Mouse (Mus musculus) forebrain, embryonic 15.5 days (tissue): Measurements from ENCODE around the gene Ermard. TPM values are rescaled to one million over a fixed set of nuclear protein-coding genes. Genes with fewer than 3 reads are reported as not detected.
"Not testable (repeated sequence)": the region's sequence is repeated elsewhere in the genome, so short reads cannot be mapped to it uniquely, and the experiment has no call there.

Experiments
- ATAC-seq: fragments of 200-750 bp; cut with Nextera tagmentation; replicated peaks from 2 replicates; pipeline ENCODE4 v1.8.0; 2017; ENCODE audit warnings: mild to moderate bottlenecking, moderate TSS enrichment, moderate library complexity
- H3K27ac ChIP-seq: fragments of 300-500 bp; sonication (generic); replicated peaks from 2 replicates; pipeline ENCODE4 v1.5.1; 2015; ENCODE audit warnings: mild to moderate bottlenecking, inconsistent platforms
- H3K27me3 ChIP-seq: fragments of 300-500 bp; sonication (generic); 2 replicates; pipeline ENCODE4 v1.6.1; 2015; ENCODE audit warnings: inconsistent platforms
- H3K36me3 ChIP-seq: fragments of 300-500 bp; sonication (generic); 2 replicates; pipeline ENCODE4 v1.6.1; 2015; ENCODE audit warnings: mild to moderate bottlenecking, inconsistent platforms
- H3K4me1 ChIP-seq: fragments of 300-500 bp; sonication (generic); 2 replicates; pipeline ENCODE4 v1.6.1; 2015; ENCODE audit warnings: inconsistent platforms
- H3K4me2 ChIP-seq: fragments of 300-500 bp; sonication (generic); replicated peaks from 2 replicates; pipeline ENCODE4 v1.6.1; 2015; ENCODE audit warnings: mild to moderate bottlenecking, inconsistent platforms
- H3K4me3 ChIP-seq: fragments of 300-500 bp; sonication (generic); 2 replicates; pipeline ENCODE4 v1.5.1; 2015; ENCODE audit warnings: mild to moderate bottlenecking, inconsistent platforms
- H3K9ac ChIP-seq: fragments of 300-500 bp; sonication (generic); replicated peaks from 2 replicates; pipeline ENCODE4 v1.6.1; 2015; ENCODE audit warnings: mild to moderate bottlenecking, inconsistent platforms
- H3K9me3 ChIP-seq: fragments of 300-500 bp; sonication (generic); 2 replicates; pipeline ENCODE4 v1.6.1; 2016; ENCODE audit warnings: inconsistent platforms
- WGBS: fragments of 180-500 bp; shearing (Covaris S2); methylation state at CpG from one replicate; pipeline ENCODE4 v1.1.7; 2015; ENCODE audit warnings: mixed read lengths; 5-methylcytosine and 5-hydroxymethylcytosine counted together
- polyA plus RNA-seq: library from polyadenylated mRNA; unstranded; fragments of >200 nt; fragmentation: Nextera tagmentation; extraction: Ambion mirVana; gene quantifications from 2 replicates; pipeline ENCODE4 v1.2.1, GENCODE M21; 2015

Ermard gene
- polyA plus RNA-seq, 1 experiment from 2014 or later, result 80.7 TPM

DNA sequence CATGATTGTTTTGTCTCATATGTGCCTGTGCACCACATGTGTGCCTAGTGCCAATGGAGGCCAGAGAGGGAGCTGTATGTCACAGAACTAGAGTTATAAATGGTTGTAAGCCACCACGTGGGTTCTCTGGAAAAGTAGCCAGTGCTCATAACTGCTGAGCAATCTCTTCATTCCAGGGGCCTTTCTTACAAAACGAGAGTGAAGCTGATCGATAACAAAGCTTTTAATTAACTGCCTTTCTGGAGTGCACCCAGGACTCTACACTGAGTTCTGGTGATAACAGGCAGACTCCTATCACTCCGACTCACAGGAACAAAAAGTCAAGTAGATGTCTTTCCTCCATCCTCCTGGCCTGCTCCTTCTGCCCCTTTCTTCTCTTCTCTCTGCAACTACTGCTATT, 9.6 kb upstream of the Ermard start:
- not testable (repeated sequence) for H3K4me1 ChIP-seq, H3K4me3 ChIP-seq

DNA sequence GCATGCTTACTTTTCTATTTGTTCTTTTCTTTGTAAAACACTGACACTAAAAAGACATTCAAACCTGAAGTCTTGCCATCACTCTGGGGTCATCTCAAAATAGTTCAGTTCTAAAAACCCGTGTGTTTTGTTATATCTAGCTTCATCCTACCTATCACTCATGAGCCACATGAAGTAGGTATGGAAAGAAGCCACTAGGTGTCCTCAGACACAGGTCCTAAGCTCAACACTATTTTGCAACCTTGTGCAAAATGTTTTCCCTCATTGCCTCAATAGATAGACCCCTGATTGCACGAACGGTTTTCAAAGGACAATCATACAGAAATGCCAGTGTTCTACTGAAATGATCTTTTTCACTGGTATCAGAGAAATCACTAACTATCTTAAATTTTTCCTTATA, 553 bp upstream of the Ermard start:
- not testable (repeated sequence) for H3K9me3 ChIP-seq, H3K4me1 ChIP-seq, H3K9ac ChIP-seq, H3K27me3 ChIP-seq, H3K27ac ChIP-seq, H3K4me3 ChIP-seq, ATAC-seq, H3K4me2 ChIP-seq, H3K36me3 ChIP-seq
- no CpG with 5 or more reads among the region's 3 CpGs for WGBS

More for the DNA sequence above, 9.6 kb upstream of the Ermard start:
- no CpG with 5 or more reads among the region's 4 CpGs for WGBS
- not testable (repeated sequence) for H3K4me2 ChIP-seq, ATAC-seq, H3K27ac ChIP-seq, H3K9me3 ChIP-seq, H3K9ac ChIP-seq, H3K27me3 ChIP-seq, H3K36me3 ChIP-seq

- not testable (repeated sequence) for H3K9ac ChIP-seq, H3K4me2 ChIP-seq, H3K4me1 ChIP-seq, H3K4me3 ChIP-seq, ATAC-seq, H3K27me3 ChIP-seq, H3K36me3 ChIP-seq, H3K27ac ChIP-seq, H3K9me3 ChIP-seq
- no CpG with 5 or more reads among the region's 1 CpGs for WGBS
Observed at GRCm38 (mm10) chr17:15050338-15050737, 9.3 kb downstream of the Ermard start.

DNA sequence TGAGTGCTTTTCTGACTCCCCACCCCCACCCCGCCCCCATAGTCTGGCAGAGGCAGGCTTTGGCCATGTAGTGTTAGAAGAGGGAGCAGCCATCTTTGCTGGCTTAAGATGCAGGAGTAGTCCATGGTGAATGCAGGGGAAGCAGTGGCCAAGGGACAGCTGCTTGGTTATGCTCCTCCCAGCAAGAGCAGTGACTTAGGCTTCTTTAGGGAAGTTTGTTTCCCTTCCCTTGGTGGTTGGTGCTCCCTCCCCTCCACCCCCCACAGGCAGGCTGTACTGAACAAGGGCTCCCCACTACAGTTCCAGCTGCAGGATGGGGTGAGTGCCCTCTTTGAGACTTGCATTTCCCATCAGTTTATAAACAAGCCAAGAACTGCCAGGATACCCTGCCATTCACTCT, 11.8 kb downstream of the Ermard start:
- H3K4me1 ChIP-seq, H3K4me3 ChIP-seq, H3K36me3 ChIP-seq, H3K9ac ChIP-seq, H3K9me3 ChIP-seq, ATAC-seq, H3K4me2 ChIP-seq, H3K27me3 ChIP-seq, H3K27ac ChIP-seq: not testable (repeated sequence)
- WGBS, result 55% methylated on average over 1 of the region's 1 CpGs

GRCm38 (mm10) chr17:15053183-15053828, 12.3 kb downstream of the Ermard start:
- H3K4me1 ChIP-seq, H3K4me2 ChIP-seq, H3K27me3 ChIP-seq, H3K36me3 ChIP-seq, ATAC-seq, H3K9me3 ChIP-seq, H3K27ac ChIP-seq, H3K9ac ChIP-seq, H3K4me3 ChIP-seq: not testable (repeated sequence)
- 92% methylated on average over 5 of the region's 8 CpGs for WGBS

- 87% methylated on average over 13 of the region's 13 CpGs for WGBS
- not testable (repeated sequence) for H3K9me3 ChIP-seq, H3K4me2 ChIP-seq
Observed at GRCm38 (mm10) chr17:15053829-15054200, 12.8 kb downstream of the Ermard start.

DNA sequence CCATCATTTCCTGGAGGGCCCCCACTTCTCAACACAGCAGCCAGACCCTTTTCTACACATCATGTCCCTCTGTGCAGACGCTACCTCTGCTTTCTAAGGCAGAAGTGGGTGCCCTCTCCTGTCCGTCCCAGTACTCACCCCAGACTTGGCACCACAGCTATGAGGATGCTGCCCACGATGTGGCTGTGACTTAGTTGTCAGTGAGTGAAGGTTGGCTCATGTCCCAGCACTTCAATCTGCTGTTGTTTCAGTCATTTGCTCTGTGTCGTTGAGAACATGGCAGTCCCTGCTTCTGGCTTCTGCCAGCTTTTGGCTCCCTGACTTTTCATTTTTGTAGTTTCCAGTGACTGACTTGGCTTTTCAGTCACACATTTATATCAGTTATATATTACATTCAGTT, 14.9 kb downstream of the Ermard start:
- H3K9me3 ChIP-seq, result no peaks in the 10 kb centered on the region
- H3K36me3 ChIP-seq, result peaks cover 22% of the 10 kb centered on the region
- 0 out of 2 replicates have a peak, but pooled peaks cover 5% of the 10 kb centered on the region for H3K4me1 ChIP-seq
- no peak overlapping the region for H3K9ac ChIP-seq
- 66% methylated on average over 4 of the region's 4 CpGs for WGBS
- no peak overlapping the region for H3K4me2 ChIP-seq
- no peak overlapping the region for H3K4me3 ChIP-seq
- peak; percentile 61; the same call in 1 of the 2 replicates for ATAC-seq
- H3K27me3 ChIP-seq, result no peaks in the 10 kb centered on the region
- H3K27ac ChIP-seq, result no peak overlapping the region

More at GRCm38 (mm10) chr17:15053829-15054200, 12.8 kb downstream of the Ermard start:
- not testable (repeated sequence) for H3K4me3 ChIP-seq, H3K27ac ChIP-seq, H3K27me3 ChIP-seq, ATAC-seq, H3K36me3 ChIP-seq, H3K9ac ChIP-seq, H3K4me1 ChIP-seq

- H3K4me2 ChIP-seq, result no peak overlapping the region
- H3K9ac ChIP-seq, result no peak overlapping the region
- H3K9me3 ChIP-seq, result no peaks in the 10 kb centered on the region
- no peaks in the 10 kb centered on the region for H3K27me3 ChIP-seq
- H3K36me3 ChIP-seq, result peaks cover 39% of the 10 kb centered on the region
- no peak overlapping the region for H3K27ac ChIP-seq
- no peak overlapping the region for H3K4me3 ChIP-seq
- 0 out of 2 replicates have a peak, but pooled peaks cover 5% of the 10 kb centered on the region for H3K4me1 ChIP-seq
- no peak for ATAC-seq
- 95% methylated on average over 5 of the region's 5 CpGs for WGBS
Observed at GRCm38 (mm10) chr17:15058161-15058591, 17.2 kb downstream of the Ermard start.

DNA sequence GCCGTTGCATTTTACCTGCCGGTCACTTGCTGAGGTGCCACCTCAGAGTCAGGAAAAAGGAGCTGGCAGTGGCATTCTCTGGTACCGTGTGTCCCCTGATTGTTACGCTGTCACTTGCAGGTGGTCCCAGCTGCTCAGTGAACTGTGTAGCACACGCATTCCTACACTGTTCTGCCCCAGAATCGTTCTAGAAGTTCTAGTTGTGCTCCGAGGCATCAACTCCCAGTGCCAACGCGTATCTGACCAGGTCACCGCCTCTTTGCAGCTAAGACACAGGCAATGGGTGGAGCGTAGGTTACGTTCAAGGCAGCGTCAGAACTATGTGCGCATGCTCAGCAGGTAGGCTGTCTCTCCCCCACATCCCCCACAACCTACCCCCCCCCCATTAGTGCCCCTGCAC, 18.6 kb downstream of the Ermard start:
- no peak for ATAC-seq
- H3K9me3 ChIP-seq, result no peaks in the 10 kb centered on the region
- H3K4me3 ChIP-seq, result no peak overlapping the region
- no peak overlapping the region for H3K27ac ChIP-seq
- H3K4me1 ChIP-seq, result 0 out of 2 replicates have a peak, but pooled peaks cover 5% of the 10 kb centered on the region
- H3K36me3 ChIP-seq, result peaks cover 48% of the 10 kb centered on the region
- H3K9ac ChIP-seq, result no peak overlapping the region
- H3K4me2 ChIP-seq, result no peak overlapping the region
- no peaks in the 10 kb centered on the region for H3K27me3 ChIP-seq
- 96% methylated on average over 14 of the region's 14 CpGs for WGBS

DNA sequence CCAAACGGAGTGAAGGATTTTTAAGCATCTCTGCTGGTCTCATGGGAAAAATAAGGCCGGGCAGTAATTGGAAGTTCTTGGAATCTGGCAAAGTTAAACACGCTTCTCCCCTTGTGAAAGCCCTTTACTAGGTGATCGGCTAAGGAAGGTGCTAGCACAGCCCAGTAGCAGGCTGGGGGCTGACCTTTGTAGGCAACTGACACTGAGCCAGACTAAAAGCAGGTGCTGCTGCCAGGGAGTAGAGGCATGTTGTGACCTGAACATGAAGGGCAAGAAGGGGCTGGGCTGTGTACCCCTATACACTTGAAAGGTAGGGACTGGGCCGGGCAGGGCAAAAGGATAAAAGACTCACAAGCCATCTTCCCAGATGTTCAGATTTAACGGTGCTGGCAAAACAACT, 19.3 kb downstream of the Ermard start:
- Histone ChIP-seq H3K36me3 (peaks cover 48% of the 10 kb centered on the region), H3K4me3 (no peak overlapping the region), H3K27ac (no peak overlapping the region), H3K4me1 (0 out of 2 replicates have a peak, but pooled peaks cover 5% of the 10 kb centered on the region), H3K9me3 (no peaks in the 10 kb centered on the region), H3K9ac (no peak overlapping the region), H3K4me2 (no peak overlapping the region), H3K27me3 (no peaks in the 10 kb centered on the region)
- 93% methylated on average over 6 of the region's 6 CpGs for WGBS
- no peak for ATAC-seq

DNA sequence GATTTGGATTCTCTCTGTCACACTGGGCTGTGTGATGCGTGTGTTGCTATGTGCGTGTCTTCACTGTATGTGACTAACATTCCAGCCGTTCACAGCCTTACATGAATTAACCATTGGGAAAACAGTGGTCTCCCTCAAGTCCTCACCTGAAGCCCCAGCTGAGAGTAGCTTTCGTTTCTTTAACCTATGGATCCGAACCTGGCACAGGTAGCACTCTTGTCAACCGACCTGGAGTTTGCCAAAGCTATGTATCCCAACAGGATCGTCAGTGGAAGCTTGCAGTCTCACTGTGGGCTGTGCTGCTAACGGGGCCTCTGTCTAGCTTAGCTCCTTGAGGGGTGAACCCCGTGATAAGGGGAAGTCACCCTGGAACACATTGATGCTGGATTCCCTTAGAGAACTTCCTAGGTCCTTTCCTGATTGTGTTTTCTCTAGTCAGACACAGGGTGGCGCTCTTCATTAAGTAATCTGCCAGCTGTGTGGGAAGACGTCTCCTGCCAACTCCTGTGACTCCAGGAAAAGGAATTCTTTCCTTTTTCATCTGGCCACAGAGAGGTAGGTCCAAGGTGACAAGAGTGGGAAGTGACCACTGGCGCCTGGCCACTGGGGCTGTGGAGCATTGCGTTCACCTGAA, 24.5 kb downstream of the Ermard start:
- peaks cover 31% of the 10 kb centered on the region for H3K36me3 ChIP-seq
- H3K27ac ChIP-seq, result peak overlapping the region; percentile 58; the same call in 1 of the 2 replicates
- no peaks in the 10 kb centered on the region for H3K9me3 ChIP-seq
- WGBS, result 43% methylated on average over 13 of the region's 13 CpGs
- H3K9ac ChIP-seq, result no peak overlapping the region
- peak overlapping the region; percentile 43 for H3K4me2 ChIP-seq
- ATAC-seq, result peak; percentile 70
- H3K4me1 ChIP-seq, result peaks cover 15% of the 10 kb centered on the region
- no peaks in the 10 kb centered on the region for H3K27me3 ChIP-seq
- H3K4me3 ChIP-seq, result peak overlapping the region; percentile 22

- Histone ChIP-seq H3K4me2 (peak overlapping the region; percentile 43), H3K9me3 (no peaks in the 10 kb centered on the region), H3K4me1 (peaks cover 15% of the 10 kb centered on the region), H3K9ac (0 out of 2 replicates have a peak overlapping the region, but pooled peaks have one; percentile 9), H3K36me3 (peaks cover 25% of the 10 kb centered on the region), H3K4me3 (peak overlapping the region; percentile 22), H3K27me3 (no peaks in the 10 kb centered on the region), H3K27ac (peak overlapping the region; percentile 58)
- WGBS, result 24% methylated on average over 6 of the region's 6 CpGs
- ATAC-seq, result peak; percentile 76
Observed at GRCm38 (mm10) chr17:15066066-15066465, 25.1 kb downstream of the Ermard start.
